8 mouse cellular contexts compared by ENCODE assay signal in genomic region chr2:104145983-104146382, GRCm38 (mm10). TPM values are rescaled to one million over a fixed set of nuclear protein-coding genes. Genes with fewer than 3 reads are reported as not detected.
DNase-seq lines count a peak whose midpoint lies in the region; ATAC-seq and TF ChIP-seq lines count a peak whose summit lies in the region.
"Had no signal": no experiment of that assay in that cellular context is flagged by ENCODE, and none has a peak within 500 bp of the region (broad histone marks: within the 10 kb centered on the region; RNA-seq: fewer than 3 reads in every experiment).

No protein-coding gene starts in this region.

- H3K4me3 ChIP-seq in lung, postnatal 0 days (ENCODE audit: low read depth, low read length): no peak overlapping the region
- no peak overlapping the region for H3K4me3 ChIP-seq in hindbrain, embryonic 10.5 days
- H3K4me3 ChIP-seq: stomach, embryonic 15.5 days had no signal

- H3K4me1 ChIP-seq in lung, postnatal 0 days (ENCODE audit: insufficient read depth, low read depth, low read length): no peaks in the 10 kb centered on the region
- no peaks in the 10 kb centered on the region for H3K4me1 ChIP-seq in hindbrain, embryonic 10.5 days (replicated peaks)
- H3K4me1 ChIP-seq: stomach, embryonic 15.5 days had no signal

- H3K4me2 ChIP-seq in lung, postnatal 0 days (replicated peaks; ENCODE audit: low read depth, low read length): no peak overlapping the region
- H3K4me2 ChIP-seq: stomach, embryonic 15.5 days had no signal

- DNase-seq in lung, postnatal 0 days (ENCODE audit: low spot score): peak; percentile 54
- no peak for DNase-seq in lung, adult 18-20 months
- DNase-seq in MEL-GATA-1-ER (ENCODE audit: extremely low read depth, low read depth): peak; percentile 89
- peak; percentile 82 for DNase-seq in adrenal gland, postnatal 25 days
- no peak for DNase-seq in embryo, embryonic 11 days
- DNase-seq in hindbrain, embryonic 10.5 days (ENCODE audit: low spot score): no peak

- H3K9ac ChIP-seq in lung, postnatal 0 days (replicated peaks; ENCODE audit: low read depth): no peak overlapping the region
- H3K9ac ChIP-seq: stomach, embryonic 15.5 days had no signal

- no peaks in the 10 kb centered on the region for H3K36me3 ChIP-seq in lung, postnatal 0 days (ENCODE audit: insufficient read depth, low read length)
- no peaks in the 10 kb centered on the region for H3K36me3 ChIP-seq in hindbrain, embryonic 10.5 days
- H3K36me3 ChIP-seq: stomach, embryonic 15.5 days had no signal

- 48% methylated on average over 1 of the region's 1 CpGs for WGBS in lung, postnatal 0 days
- 79% methylated on average over 1 of the region's 1 CpGs for WGBS in hindbrain, embryonic 10.5 days

- H3K9me3 ChIP-seq in lung, postnatal 0 days (ENCODE audit: low read length): no peaks in the 10 kb centered on the region
- H3K9me3 ChIP-seq in hindbrain, embryonic 10.5 days: no peaks in the 10 kb centered on the region
- H3K9me3 ChIP-seq: stomach, embryonic 15.5 days had no signal

- peak; percentile 30; the same call in 1 of the 2 replicates for TF ChIP-seq CTCF in lung, postnatal 0 days (IDR thresholded peaks at IDR 0.05)

- no peaks in the 10 kb centered on the region for H3K27me3 ChIP-seq in lung, postnatal 0 days (replicated peaks; ENCODE audit: insufficient read depth, low read length)
- H3K27me3 ChIP-seq in hindbrain, embryonic 10.5 days (ENCODE audit: insufficient read depth, poor library complexity, severe bottlenecking): 0 out of 2 replicates have a peak, but pooled peaks cover 3% of the 10 kb centered on the region
- H3K27me3 ChIP-seq: stomach, embryonic 15.5 days had no signal

- H3K27ac ChIP-seq in lung, postnatal 0 days (ENCODE audit: low read length): no peak overlapping the region
- no peak overlapping the region for H3K27ac ChIP-seq in hindbrain, embryonic 10.5 days
- H3K27ac ChIP-seq: stomach, embryonic 15.5 days had no signal

- no peak; the same call in 1 of the 2 replicates for ATAC-seq in lung, postnatal 0 days
- ATAC-seq in megakaryocyte, adult 5-6 weeks (ENCODE audit: poor library complexity, severe bottlenecking): peak; percentile 68

- TF ChIP-seq EP300 in lung, postnatal 0 days (IDR thresholded peaks at IDR 0.05): no peak

RNA-seq across cellular contexts. Expression of gene A930018P22Rik, which starts 23.4 kb away (rescaled TPM):
- polyA plus RNA-seq in lung, postnatal 0 days (2015; fragmentation: Nextera tagmentation; extraction: Ambion mirVana): 0.14 TPM in 1 of 2 replicates, not detected in the other
- total RNA-seq in adrenal gland, postnatal 25 days (2021): 0.79 and 2.4 TPM in 2 replicates
- not detected in 2 replicates for total RNA-seq in megakaryocyte, adult 5-6 weeks (2015)
- total RNA-seq in megakaryocyte, adult 5-6 weeks (2017): not detected in 2 replicates
- polyA plus RNA-seq in hindbrain, embryonic 10.5 days (2016; fragmentation: Nextera tagmentation; extraction: Ambion mirVana): 0.20 TPM in 2 replicates

RNA-seq across cellular contexts. Expression of gene Cd59a, which starts 50.4 kb away (rescaled TPM):
- polyA plus RNA-seq in lung, postnatal 0 days (2015; fragmentation: Nextera tagmentation; extraction: Ambion mirVana): 32.4 and 33.2 TPM in 2 replicates
- total RNA-seq in adrenal gland, postnatal 25 days (2021): 63.6 and 68.6 TPM in 2 replicates
- total RNA-seq in megakaryocyte, adult 5-6 weeks (2015): 0.13 and 1.8 TPM in 2 replicates
- 0.15 and 1.2 TPM in 2 replicates for total RNA-seq in megakaryocyte, adult 5-6 weeks (2017)
- polyA plus RNA-seq in hindbrain, embryonic 10.5 days (2016; fragmentation: Nextera tagmentation; extraction: Ambion mirVana): 26.4 and 30.1 TPM in 2 replicates

Comparison
In these comparisons a context has a peak if more than half of its experiments do, and no peak if none do; other contexts are left out.
1. DNase-seq: peak in lung, postnatal 0 days (single experiment), MEL-GATA-1-ER (single experiment) and adrenal gland, postnatal 25 days (single experiment); none in lung, adult 18-20 months (0 of 2), embryo, embryonic 11 days (single experiment) and hindbrain, embryonic 10.5 days (single experiment).
2. RNA of gene Cd59a, which starts 50.4 kb away (total RNA-seq): 63.6 to 68.6 TPM in adrenal gland, postnatal 25 days; 0.13 to 1.8 TPM in megakaryocyte, adult 5-6 weeks; every median in the first group is over 10 times any median in the second.